8 mouse cellular contexts compared by ENCODE assay signal in genomic region chr3:40951365-40951764, GRCm38 (mm10). TPM values are rescaled to one million over a fixed set of nuclear protein-coding genes. Genes with fewer than 3 reads are reported as not detected.
A peak's percentile ranks its signal among the peaks of the same experiment; 100 is the strongest.
DNase-seq lines count a peak whose midpoint lies in the region; ATAC-seq and TF ChIP-seq lines count a peak whose summit lies in the region.

No protein-coding gene starts in this region.

- peak overlapping the region; percentile 99 for H3K4me2 ChIP-seq in heart, embryonic 12.5 days
- H3K4me2 ChIP-seq in limb, embryonic 15.5 days, result peak overlapping the region; percentile 100
- peak overlapping the region; percentile 98 for H3K4me2 ChIP-seq in neural tube, embryonic 14.5 days (ENCODE audit: low read depth, low read length)

- no peaks in the 10 kb centered on the region for H3K36me3 ChIP-seq in megakaryocyte, embryonic 14.5 days (replicated peaks; ENCODE audit: low read length)
- H3K36me3 ChIP-seq in heart, embryonic 12.5 days, result no peaks in the 10 kb centered on the region
- no peaks in the 10 kb centered on the region for H3K36me3 ChIP-seq in limb, embryonic 15.5 days
- no peaks in the 10 kb centered on the region for H3K36me3 ChIP-seq in neural tube, embryonic 14.5 days (ENCODE audit: control insufficient read depth, insufficient read depth, low read length)

- no peak for TF ChIP-seq CTCF in bone marrow macrophage, adult 2 months (IDR thresholded peaks at IDR 0.05; ENCODE audit: low read depth, low read length)

- no peak overlapping the region for H3K27ac ChIP-seq in bone marrow macrophage, adult 2 months (ENCODE audit: insufficient read depth, low read depth, low read length)
- H3K27ac ChIP-seq in heart, embryonic 12.5 days (ENCODE audit: poor library complexity, severe bottlenecking), result no peak overlapping the region
- no peak overlapping the region for H3K27ac ChIP-seq in limb, embryonic 15.5 days
- no peak overlapping the region for H3K27ac ChIP-seq in neural tube, embryonic 14.5 days (ENCODE audit: low read depth, low read length)

- no peak for TF ChIP-seq POLR2A in bone marrow macrophage, adult 2 months (IDR thresholded peaks at IDR 0.05; ENCODE audit: borderline replicate concordance, low read depth, low read length)

- H3K4me1 ChIP-seq in megakaryocyte, embryonic 14.5 days, result peaks cover 57% of the 10 kb centered on the region
- H3K4me1 ChIP-seq in bone marrow macrophage, adult 2 months (ENCODE audit: control insufficient read depth, insufficient read depth, low read length), result 0 out of 2 replicates have a peak, but pooled peaks cover 2% of the 10 kb centered on the region
- 0 out of 2 replicates have a peak, but pooled peaks cover 3% of the 10 kb centered on the region for H3K4me1 ChIP-seq in heart, embryonic 12.5 days (replicated peaks)
- peaks cover 10% of the 10 kb centered on the region; the same call in 1 of the 2 replicates for H3K4me1 ChIP-seq in limb, embryonic 15.5 days
- no peaks in the 10 kb centered on the region for H3K4me1 ChIP-seq in neural tube, embryonic 14.5 days (ENCODE audit: control insufficient read depth, insufficient read depth, low read length)

- H3K9ac ChIP-seq in heart, embryonic 12.5 days, result peak overlapping the region; percentile 98
- H3K9ac ChIP-seq in limb, embryonic 15.5 days, result no peak overlapping the region
- H3K9ac ChIP-seq in neural tube, embryonic 14.5 days (replicated peaks; ENCODE audit: low read depth, low read length), result no peak overlapping the region

- WGBS in heart, embryonic 12.5 days, result 10% methylated on average over 7 of the region's 7 CpGs
- WGBS in limb, embryonic 15.5 days, result 8% methylated on average over 7 of the region's 7 CpGs
- 11% methylated on average over 7 of the region's 7 CpGs for WGBS in neural tube, embryonic 14.5 days

- peak overlapping the region; percentile 98 for H3K4me3 ChIP-seq in megakaryocyte, embryonic 14.5 days (replicated peaks)
- H3K4me3 ChIP-seq in bone marrow macrophage, adult 2 months (ENCODE audit: insufficient read depth, low read length), result peak overlapping the region; percentile 92
- H3K4me3 ChIP-seq in heart, embryonic 12.5 days, result peak overlapping the region; percentile 99
- peak overlapping the region; percentile 74 for H3K4me3 ChIP-seq in limb, embryonic 15.5 days
- H3K4me3 ChIP-seq in neural tube, embryonic 14.5 days (ENCODE audit: low read depth, low read length), result peak overlapping the region; percentile 73

- DNase-seq in ovary, adult 18-20 months (ENCODE audit: low spot score), result no peak
- no peak for DNase-seq in right cerebral cortex, postnatal 14 days

- no peak for ATAC-seq in megakaryocyte, adult 5-6 weeks (ENCODE audit: poor library complexity, severe bottlenecking)
- no peak for ATAC-seq in heart, embryonic 12.5 days (ENCODE audit: insufficient number of reproducible peaks, low FRiP score)
- ATAC-seq in limb, embryonic 15.5 days (ENCODE audit: insufficient number of reproducible peaks, low FRiP score, low TSS enrichment, low read depth), result no peak
- no peak for ATAC-seq in neural tube, embryonic 14.5 days (ENCODE audit: low read depth)

- no peaks in the 10 kb centered on the region for H3K27me3 ChIP-seq in megakaryocyte, embryonic 14.5 days (replicated peaks)
- H3K27me3 ChIP-seq in heart, embryonic 12.5 days (replicated peaks), result 0 out of 2 replicates have a peak, but pooled peaks cover 4% of the 10 kb centered on the region
- H3K27me3 ChIP-seq in limb, embryonic 15.5 days, result peaks cover 14% of the 10 kb centered on the region; the same call in 1 of the 2 replicates
- H3K27me3 ChIP-seq in neural tube, embryonic 14.5 days (ENCODE audit: control insufficient read depth, insufficient read depth, low read length), result no peaks in the 10 kb centered on the region

- no peaks in the 10 kb centered on the region for H3K9me3 ChIP-seq in megakaryocyte, embryonic 14.5 days
- no peaks in the 10 kb centered on the region for H3K9me3 ChIP-seq in heart, embryonic 12.5 days (replicated peaks)
- no peaks in the 10 kb centered on the region for H3K9me3 ChIP-seq in limb, embryonic 15.5 days
- H3K9me3 ChIP-seq in neural tube, embryonic 14.5 days (ENCODE audit: control insufficient read depth, low read length), result no peaks in the 10 kb centered on the region

RNA-seq across cellular contexts. Expression of gene Larp1b, which starts 1.7 kb away (rescaled TPM):
- polyA plus RNA-seq in megakaryocyte, embryonic 14.5 days (2012; ENCODE audit: insufficient read depth, low replicate concordance), result 20.7 and 31.6 TPM in 2 replicates
- 24.3 and 28.5 TPM in 2 replicates for total RNA-seq in megakaryocyte, adult 5-6 weeks (2015)
- total RNA-seq in megakaryocyte, adult 5-6 weeks (2017), result 33.7 and 93.0 TPM in 2 replicates
- polyA plus RNA-seq in bone marrow macrophage, adult 2 months (2012; ENCODE audit: insufficient read depth, insufficient read length, missing spikeins), result 7.0 and 7.9 TPM in 2 replicates
- 10.6 and 12.1 TPM in 2 replicates for polyA plus RNA-seq in heart, embryonic 12.5 days (2016; fragmentation: Nextera tagmentation; extraction: Ambion mirVana)
- 2.2 and 3.3 TPM in 2 replicates for polyA plus RNA-seq in limb, embryonic 15.5 days (2015; fragmentation: Nextera tagmentation; extraction: Ambion mirVana)
- polyA plus RNA-seq in neural tube, embryonic 14.5 days (2014; fragmentation: Nextera tagmentation; extraction: Ambion mirVana), result 6.2 and 7.4 TPM in 2 replicates

RNA-seq across cellular contexts. Expression of gene 1700034I23Rik, which starts 49.0 kb away (rescaled TPM):
- polyA plus RNA-seq in megakaryocyte, embryonic 14.5 days (2012; ENCODE audit: insufficient read depth, low replicate concordance), result not detected in 2 replicates
- total RNA-seq in megakaryocyte, adult 5-6 weeks (2015), result not detected in 2 replicates
- total RNA-seq in megakaryocyte, adult 5-6 weeks (2017), result 0.26 TPM in 1 of 2 replicates, not detected in the other
- polyA plus RNA-seq in bone marrow macrophage, adult 2 months (2012; ENCODE audit: insufficient read depth, insufficient read length, missing spikeins), result not detected in 2 replicates
- polyA plus RNA-seq in heart, embryonic 12.5 days (2016; fragmentation: Nextera tagmentation; extraction: Ambion mirVana), result 0.11 and 0.41 TPM in 2 replicates
- polyA plus RNA-seq in limb, embryonic 15.5 days (2015; fragmentation: Nextera tagmentation; extraction: Ambion mirVana), result 0.07 and 0.10 TPM in 2 replicates
- 0.48 and 0.58 TPM in 2 replicates for polyA plus RNA-seq in neural tube, embryonic 14.5 days (2014; fragmentation: Nextera tagmentation; extraction: Ambion mirVana)
